Mouse (Mus musculus): ENCODE measurements around the gene Pgap3.

DNA sequence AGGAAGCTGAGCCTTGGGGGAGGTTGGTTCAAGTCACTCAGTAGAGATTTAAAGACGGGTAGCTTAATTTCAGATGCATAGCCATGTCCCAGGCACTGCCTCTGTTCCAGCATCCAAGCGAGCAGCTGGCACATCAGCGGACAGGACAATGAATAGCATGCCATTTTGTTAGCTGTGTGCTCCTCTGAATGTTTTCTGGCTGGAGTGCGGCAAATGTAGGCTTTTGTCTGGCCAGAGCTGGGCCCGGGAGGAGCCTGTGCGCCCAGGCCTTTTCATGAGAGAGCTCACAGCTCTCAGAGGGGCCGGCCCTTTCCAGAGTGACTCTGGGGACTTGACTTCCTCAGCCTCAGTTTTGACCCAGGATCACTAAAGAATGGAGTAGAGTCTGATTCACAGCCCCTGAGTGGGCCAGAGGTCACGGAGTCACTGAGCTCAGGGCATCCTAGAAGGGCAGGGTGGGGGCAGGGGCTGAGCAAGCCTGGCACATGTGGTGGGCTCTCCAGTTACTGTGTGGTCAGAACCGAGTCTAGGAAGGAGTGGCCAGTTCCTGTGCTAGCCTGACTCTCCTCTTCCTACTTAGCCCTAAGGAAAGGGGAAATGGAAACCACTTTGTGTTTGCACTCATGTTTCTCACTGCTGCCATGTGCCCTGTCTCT, 39.3 kb downstream of the Pgap3 start:
- TF ChIP-seq GATA1 (IDR thresholded peaks at IDR 0.05; ENCODE audit: low read length), result no peak
- no peak for TF ChIP-seq TAL1 (IDR thresholded peaks at IDR 0.05; ENCODE audit: low read length)

All from erythroblast, embryonic 14.5 days (primary cell).